Mouse (Mus musculus) layer of hippocampus, postnatal 10 days (tissue): ENCODE data around the gene Tmub1. TPM values are rescaled to one million over a fixed set of nuclear protein-coding genes. Genes with fewer than 3 reads are reported as not detected.

Experiments
- total RNA-seq, 2 experiments: library from RNA; stranded (reverse); gene quantifications; 2 replicates each; pipeline ENCODE4 v1.2.3; 2021

The Tmub1 gene
- total RNA-seq, 2 experiments from 2014 or later, result 24.1 to 26.4 TPM

Other genes with a start within 250 kb of the Tmub1 start
- 10 to 100 TPM; 15.0 to 18.6 TPM for gene Kcnh2, start 96.2 kb downstream of the Tmub1 start, total RNA-seq
- gene Nos3, start 83.0 kb downstream of the Tmub1 start, total RNA-seq, result 10 to 100 TPM; 10.1 to 11.8 TPM
- 1 to 10 TPM; 5.0 to 5.2 TPM for gene Atg9b, start 55.7 kb downstream of the Tmub1 start, total RNA-seq
- gene Abcb8, start 54.2 kb downstream of the Tmub1 start, total RNA-seq, result 10 to 100 TPM; 40.0 to 53.1 TPM
- not detected for gene Asic3, start 34.5 kb downstream of the Tmub1 start, total RNA-seq
- gene Cdk5, start 24.3 kb downstream of the Tmub1 start, total RNA-seq, result 100 to 1,000 TPM; 127 to 133 TPM
- gene Slc4a2, start 24.0 kb downstream of the Tmub1 start, total RNA-seq, result 10 to 100 TPM; 22.0 to 33.7 TPM
- 100 to 1,000 TPM in 1 of 2 experiments, 10 to 100 TPM in 1; 87.4 to 111 TPM for gene Fastk, start 2.6 kb downstream of the Tmub1 start, total RNA-seq
- gene Agap3, start 4.3 kb upstream of the Tmub1 start, total RNA-seq, result 100 to 1,000 TPM; 511 to 516 TPM
- gene Gbx1, start 79.3 kb upstream of the Tmub1 start, total RNA-seq, result not detected
- under 1 TPM; 0.38 to 0.41 TPM for gene Asb10, start 93.1 kb upstream of the Tmub1 start, total RNA-seq
- gene 4931409K22Rik, start 109.0 kb upstream of the Tmub1 start, total RNA-seq, result not detected
- gene Abcf2, start 129.6 kb upstream of the Tmub1 start, total RNA-seq, result 10 to 100 TPM; 53.2 to 57.3 TPM
- gene Chpf2, start 138.9 kb upstream of the Tmub1 start, total RNA-seq, result 10 to 100 TPM; 54.6 to 64.1 TPM
- 100 to 1,000 TPM; 136 to 148 TPM for gene Smarcd3, start 176.6 kb upstream of the Tmub1 start, total RNA-seq
- gene Nub1, start 237.7 kb upstream of the Tmub1 start, total RNA-seq, result 10 to 100 TPM; 71.7 to 75.3 TPM